Mouse (Mus musculus) E14TG2a.4 (cell line): ENCODE measurements around the gene Mcub.

Experiments
- H3K27me3 ChIP-seq: 2 replicates; pipeline ENCODE4 v1.6.1; 2014; ENCODE audit warnings: low read length, control low read depth; ENCODE audit not compliant: insufficient read depth
- H3K36me3 ChIP-seq: 2 replicates; pipeline ENCODE4 v1.6.1; 2014; ENCODE audit warnings: low read length, control low read depth; ENCODE audit not compliant: insufficient read depth
- H3K4me1 ChIP-seq: replicated peaks from 2 replicates; pipeline ENCODE4 v1.6.1; 2014; ENCODE audit warnings: low read depth, low read length, control low read depth
- H3K4me3 ChIP-seq: replicated peaks from 2 replicates; pipeline ENCODE4 v1.5.1; 2014; ENCODE audit warnings: mild to moderate bottlenecking, low read length
- H3K9me3 ChIP-seq: 2 replicates; pipeline ENCODE4 v1.6.1; 2014; ENCODE audit warnings: low read length, control low read depth
- CTCF ChIP-seq: conservative IDR thresholded peaks from 2 replicates; pipeline ENCODE4 v1.5.1; 2014; ENCODE audit warnings: low read length
- NANOG ChIP-seq: IDR thresholded peaks from 2 replicates; pipeline ENCODE4 v1.6.1; 2014; ENCODE audit warnings: borderline replicate concordance, low read length, mixed read lengths
- POU5F1 ChIP-seq: IDR thresholded peaks from 2 replicates; pipeline ENCODE4 v1.6.1; 2014; ENCODE audit warnings: low read length, borderline replicate concordance

Gene Mcub

DNA sequence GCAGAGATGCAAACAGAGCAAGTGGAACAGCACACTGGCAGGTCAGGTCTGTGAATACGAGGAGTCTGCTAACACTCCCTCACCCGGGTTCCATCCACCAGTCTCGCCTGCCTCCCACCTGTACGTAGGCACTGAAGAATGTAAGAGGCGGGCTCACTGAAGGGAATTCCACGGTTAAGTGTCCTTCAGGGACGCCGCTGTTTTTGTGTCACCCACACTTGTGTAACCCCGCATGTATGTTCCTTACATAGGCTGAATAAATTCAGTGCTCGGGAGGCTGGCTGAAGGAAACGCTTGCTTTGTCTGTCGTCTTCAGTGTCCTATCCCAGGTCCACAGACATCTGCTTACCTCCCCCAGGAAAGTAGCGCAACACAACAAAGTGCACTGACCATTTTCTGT lies 17.3 kb upstream of the Mcub start:
- Histone ChIP-seq H3K4me1 (no peaks in the 10 kb centered on the region), H3K4me3 (no peak overlapping the region), H3K27me3 (no peaks in the 10 kb centered on the region), H3K36me3 (peaks cover 90% of the 10 kb centered on the region), H3K9me3 (no peaks in the 10 kb centered on the region)
- TF ChIP-seq CTCF (no peak), POU5F1 (no peak), NANOG (no peak)

- Histone ChIP-seq H3K4me3 (no peak overlapping the region), H3K9me3 (no peaks in the 10 kb centered on the region), H3K27me3 (no peaks in the 10 kb centered on the region), H3K4me1 (no peaks in the 10 kb centered on the region), H3K36me3 (peaks cover 78% of the 10 kb centered on the region)
- no peak for TF ChIP-seq POU5F1
Measured at GRCm38 (mm10) chr3:129985335-129985734, 15.3 kb upstream of the Mcub start.

DNA sequence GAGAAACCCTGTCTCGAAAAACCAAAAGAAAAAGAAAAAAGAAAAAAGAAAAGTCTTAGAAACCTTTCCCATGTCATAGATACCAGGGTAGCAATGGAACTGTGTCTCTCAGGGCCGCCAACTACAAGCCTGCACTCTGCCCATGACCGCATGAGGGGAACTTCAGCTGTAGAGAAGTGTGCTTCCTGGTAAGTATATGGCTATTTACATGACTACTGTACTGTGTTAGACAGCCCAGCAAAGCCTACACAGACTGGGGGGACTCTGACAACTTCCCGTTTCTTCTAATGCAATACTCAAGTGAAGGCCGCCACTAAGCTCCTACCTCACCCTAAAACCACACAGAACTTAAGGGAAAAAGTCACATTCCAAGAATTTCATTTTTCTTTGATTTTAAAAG lies 14.8 kb upstream of the Mcub start:
- Histone ChIP-seq H3K9me3 (no peaks in the 10 kb centered on the region), H3K36me3 (peaks cover 73% of the 10 kb centered on the region), H3K4me3 (no peak overlapping the region), H3K4me1 (no peaks in the 10 kb centered on the region), H3K27me3 (no peaks in the 10 kb centered on the region)
- TF ChIP-seq CTCF, result no peak
- no peak for TF ChIP-seq NANOG
- TF ChIP-seq POU5F1, result no peak

DNA sequence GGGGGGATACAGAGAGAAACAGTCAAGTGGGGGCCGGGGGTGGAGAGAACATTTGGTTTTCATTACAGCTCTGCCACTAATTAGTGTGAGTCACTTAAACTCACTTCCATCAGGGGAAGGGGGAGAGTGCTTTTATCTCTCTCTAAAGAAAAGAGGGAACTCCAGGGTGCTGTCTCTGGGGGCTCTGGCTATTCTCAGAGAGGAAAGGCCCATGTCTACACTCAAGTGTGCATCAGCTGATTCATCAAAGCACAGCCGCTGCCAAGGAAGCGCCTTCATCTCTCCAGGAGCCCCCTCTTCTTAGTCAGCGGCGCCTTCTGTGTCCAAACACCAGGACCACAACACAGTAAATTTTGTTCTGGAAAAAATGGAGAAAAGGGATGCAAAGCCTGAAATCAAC lies 12.3 kb upstream of the Mcub start:
- no peaks in the 10 kb centered on the region for H3K4me1 ChIP-seq
- H3K27me3 ChIP-seq, result no peaks in the 10 kb centered on the region
- no peak overlapping the region for H3K4me3 ChIP-seq
- peaks cover 48% of the 10 kb centered on the region for H3K36me3 ChIP-seq
- no peaks in the 10 kb centered on the region for H3K9me3 ChIP-seq
- TF ChIP-seq POU5F1, result no peak
- no peak for TF ChIP-seq CTCF
- no peak for TF ChIP-seq NANOG

DNA sequence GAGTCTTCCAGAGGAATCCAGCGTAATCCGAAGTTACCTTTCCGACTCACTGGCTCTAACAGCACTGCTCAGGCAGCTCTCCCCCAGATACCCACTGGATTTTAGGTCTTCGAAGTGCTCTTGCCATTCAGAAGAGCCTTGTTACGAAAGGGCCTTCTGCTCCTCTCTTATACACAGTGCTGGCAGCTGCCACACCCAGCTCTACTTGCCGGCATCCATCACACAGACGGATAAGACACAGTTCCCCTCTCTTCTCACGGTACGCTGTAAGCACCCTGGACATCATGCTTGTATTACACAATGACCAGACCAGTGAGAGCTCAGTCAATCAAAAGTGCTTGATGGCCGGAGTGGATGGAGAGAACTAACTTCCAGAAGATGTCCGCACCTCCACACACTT lies 11.8 kb upstream of the Mcub start:
- Histone ChIP-seq H3K27me3 (no peaks in the 10 kb centered on the region), H3K36me3 (peaks cover 42% of the 10 kb centered on the region), H3K4me3 (no peak overlapping the region), H3K4me1 (no peaks in the 10 kb centered on the region; the same call in 1 of the 2 replicates), H3K9me3 (no peaks in the 10 kb centered on the region)
- TF ChIP-seq CTCF (no peak), NANOG (no peak), POU5F1 (no peak)

DNA sequence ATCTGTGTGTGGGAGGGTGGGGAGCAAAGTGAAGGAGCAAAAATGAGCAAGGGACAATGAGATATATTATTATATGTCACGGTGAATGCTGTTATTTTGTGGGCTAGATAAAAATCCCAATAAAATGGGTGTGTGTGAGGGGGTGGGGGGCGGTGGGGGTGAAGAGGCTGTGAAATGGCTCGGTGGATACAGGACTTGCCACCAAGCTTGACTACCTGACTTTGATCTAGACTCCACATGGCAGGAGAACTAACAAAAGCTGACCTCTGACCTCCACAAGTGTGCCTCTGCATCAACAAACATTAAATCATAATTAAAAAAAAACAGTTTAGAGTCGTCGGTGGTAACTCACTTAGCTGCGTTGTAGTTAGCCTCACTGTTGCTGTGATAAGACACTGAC lies 9.5 kb upstream of the Mcub start:
- Histone ChIP-seq H3K4me1 (peaks cover 11% of the 10 kb centered on the region), H3K27me3 (no peaks in the 10 kb centered on the region), H3K4me3 (no peak overlapping the region), H3K36me3 (peaks cover 23% of the 10 kb centered on the region), H3K9me3 (no peaks in the 10 kb centered on the region)
- no peak for TF ChIP-seq NANOG
- TF ChIP-seq POU5F1, result no peak
- no peak for TF ChIP-seq CTCF

GRCm38 (mm10) chr3:129978716-129979115 lies 8.7 kb upstream of the Mcub start:
- H3K4me1 ChIP-seq, result peaks cover 11% of the 10 kb centered on the region
- TF ChIP-seq CTCF (no peak), POU5F1 (no peak), NANOG (no peak)
- H3K9me3 ChIP-seq, result no peaks in the 10 kb centered on the region
- H3K27me3 ChIP-seq, result no peaks in the 10 kb centered on the region
- no peak overlapping the region for H3K4me3 ChIP-seq
- H3K36me3 ChIP-seq, result peaks cover 16% of the 10 kb centered on the region

GRCm38 (mm10) chr3:129976317-129976716 lies 6.3 kb upstream of the Mcub start:
- Histone ChIP-seq H3K36me3 (no peaks in the 10 kb centered on the region), H3K4me1 (peaks cover 11% of the 10 kb centered on the region)

GRCm38 (mm10) chr3:129970529-129971515 lies 816 bp upstream of the Mcub start:
- Histone ChIP-seq H3K27me3 (peaks cover 25% of the 10 kb centered on the region), H3K36me3 (no peaks in the 10 kb centered on the region), H3K4me1 (peaks cover 7% of the 10 kb centered on the region; the same call in 1 of the 2 replicates), H3K4me3 (no peak overlapping the region), H3K9me3 (peaks cover 29% of the 10 kb centered on the region)
- TF ChIP-seq NANOG (no peak), POU5F1 (no peak), CTCF (no peak)

More at GRCm38 (mm10) chr3:129976317-129976716, 6.3 kb upstream of the Mcub start:
- Histone ChIP-seq H3K4me3 (no peak overlapping the region), H3K9me3 (peaks cover 20% of the 10 kb centered on the region), H3K27me3 (no peaks in the 10 kb centered on the region)
- TF ChIP-seq CTCF (no peak), POU5F1 (no peak), NANOG (peak; percentile 44)
